Mouse (Mus musculus): ENCODE measurements around the gene Mon2. TPM values are rescaled to one million over a fixed set of nuclear protein-coding genes. Genes with fewer than 3 reads are reported as not detected.

The Mon2 gene
- polyA plus RNA-seq, 1 experiment: 69.0 TPM

DNA sequence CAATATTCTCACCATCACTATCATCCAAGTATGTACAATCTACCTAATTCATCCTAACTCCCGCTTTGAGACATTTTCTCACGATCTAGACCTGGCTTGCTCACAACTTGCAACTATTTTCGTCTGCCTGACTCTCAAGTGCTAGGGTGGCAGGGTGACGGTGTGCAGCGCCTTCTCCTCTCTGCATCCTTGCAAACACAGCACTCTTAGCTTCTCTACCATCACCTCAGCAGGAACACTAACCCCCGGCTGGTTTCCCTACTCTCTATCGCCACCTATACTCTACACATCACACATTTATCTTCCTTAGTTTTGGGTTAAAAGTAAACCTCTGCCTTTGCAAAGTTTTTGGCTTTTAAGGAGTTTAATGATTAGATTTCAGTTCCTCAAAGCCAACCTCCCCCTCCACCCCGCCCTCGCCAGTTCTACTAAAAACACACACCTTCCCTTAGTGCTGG is 88.6 kb downstream of the Mon2 start:
- TF ChIP-seq CTCF (IDR thresholded peaks at IDR 0.05; ENCODE audit: insufficient read depth, low read length) (0 out of 2 replicates have a peak, but pooled peaks have one; percentile 19), POLR2A (IDR thresholded peaks at IDR 0.05; ENCODE audit: borderline replicate concordance, extremely low read depth, low read depth, low read length) (no peak)
- no peak overlapping the region for H3K4me3 ChIP-seq (replicated peaks; ENCODE audit: extremely low read depth, low read depth, low read length)
- 12% methylated on average over 9 of the region's 9 CpGs for WGBS
- DNase-seq: peak; percentile 25
- peaks cover 23% of the 10 kb centered on the region for H3K4me1 ChIP-seq (ENCODE audit: control insufficient read depth, insufficient read depth, low read length)

- WGBS: 6% methylated on average over 54 of the region's 54 CpGs
- TF ChIP-seq POLR2A (IDR thresholded peaks at IDR 0.05; ENCODE audit: borderline replicate concordance, extremely low read depth, low read depth, low read length): 0 out of 2 replicates have a peak, but pooled peaks have one; percentile 3
- no peak for TF ChIP-seq CTCF (IDR thresholded peaks at IDR 0.05; ENCODE audit: insufficient read depth, low read length)
- DNase-seq: peak; percentile 73
- peaks cover 21% of the 10 kb centered on the region for H3K4me1 ChIP-seq (ENCODE audit: control insufficient read depth, insufficient read depth, low read length)
- H3K4me3 ChIP-seq (replicated peaks; ENCODE audit: extremely low read depth, low read depth, low read length): peak overlapping the region; percentile 61
These were observed 89.7 kb downstream of the Mon2 start for GRCm38 (mm10) chr10:122986320-122987225.

GRCm38 (mm10) chr10:122985515-122986319 is 90.6 kb downstream of the Mon2 start:
- Histone ChIP-seq H3K4me1 (ENCODE audit: control insufficient read depth, insufficient read depth, low read length) (peaks cover 18% of the 10 kb centered on the region), H3K4me3 (replicated peaks; ENCODE audit: extremely low read depth, low read depth, low read length) (peak overlapping the region; percentile 100)
- TF ChIP-seq CTCF (IDR thresholded peaks at IDR 0.05; ENCODE audit: insufficient read depth, low read length) (no peak), POLR2A (IDR thresholded peaks at IDR 0.05; ENCODE audit: borderline replicate concordance, extremely low read depth, low read depth, low read length) (peak; percentile 85)
- 1% methylated on average over 81 of the region's 115 CpGs for WGBS
- DNase-seq: peak; percentile 84

DNA sequence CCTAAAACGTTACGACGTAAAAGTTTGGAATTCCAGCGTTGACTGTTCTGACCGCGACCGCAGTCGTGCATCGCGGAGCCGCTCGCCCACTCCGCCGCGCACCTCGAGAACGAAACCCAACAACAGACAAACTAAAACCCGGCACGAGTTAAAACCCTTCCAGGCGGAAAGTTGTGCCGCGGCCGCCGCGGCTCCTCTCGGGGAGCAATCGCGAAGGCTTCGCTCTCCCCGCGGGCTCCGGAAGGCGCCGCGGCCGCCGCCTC is 91.1 kb downstream of the Mon2 start:
- WGBS: under 1% methylated on average over 36 of the region's 37 CpGs
- H3K4me3 ChIP-seq (replicated peaks; ENCODE audit: extremely low read depth, low read depth, low read length): peak overlapping the region; percentile 100
- no peak for DNase-seq
- TF ChIP-seq POLR2A (IDR thresholded peaks at IDR 0.05; ENCODE audit: borderline replicate concordance, extremely low read depth, low read depth, low read length) (no peak), CTCF (IDR thresholded peaks at IDR 0.05; ENCODE audit: insufficient read depth, low read length) (no peak)
- peaks cover 15% of the 10 kb centered on the region for H3K4me1 ChIP-seq (ENCODE audit: control insufficient read depth, insufficient read depth, low read length)

GRCm38 (mm10) chr10:122984531-122985251 is 91.6 kb downstream of the Mon2 start:
- peaks cover 15% of the 10 kb centered on the region for H3K4me1 ChIP-seq (ENCODE audit: control insufficient read depth, insufficient read depth, low read length)
- under 1% methylated on average over 10 of the region's 10 CpGs for WGBS
- no peak for TF ChIP-seq CTCF (IDR thresholded peaks at IDR 0.05; ENCODE audit: insufficient read depth, low read length)
- no peak for TF ChIP-seq POLR2A (IDR thresholded peaks at IDR 0.05; ENCODE audit: borderline replicate concordance, extremely low read depth, low read depth, low read length)
- H3K4me3 ChIP-seq (replicated peaks; ENCODE audit: extremely low read depth, low read depth, low read length): peak overlapping the region; percentile 100
- no peak for DNase-seq

GRCm38 (mm10) chr10:122983579-122984530 is 92.5 kb downstream of the Mon2 start:
- no peak for TF ChIP-seq POLR2A (IDR thresholded peaks at IDR 0.05; ENCODE audit: borderline replicate concordance, extremely low read depth, low read depth, low read length)
- TF ChIP-seq CTCF (IDR thresholded peaks at IDR 0.05; ENCODE audit: insufficient read depth, low read length): no peak
- Histone ChIP-seq H3K4me1 (ENCODE audit: control insufficient read depth, insufficient read depth, low read length) (peaks cover 15% of the 10 kb centered on the region), H3K4me3 (replicated peaks; ENCODE audit: extremely low read depth, low read depth, low read length) (peak overlapping the region; percentile 57)
- no peak for DNase-seq
- WGBS: 26% methylated on average over 10 of the region's 10 CpGs

- no peak overlapping the region for H3K4me3 ChIP-seq (replicated peaks; ENCODE audit: extremely low read depth, low read depth, low read length)
- 29% methylated on average over 11 of the region's 11 CpGs for WGBS
- TF ChIP-seq POLR2A (IDR thresholded peaks at IDR 0.05; ENCODE audit: borderline replicate concordance, extremely low read depth, low read depth, low read length) (no peak), CTCF (IDR thresholded peaks at IDR 0.05; ENCODE audit: insufficient read depth, low read length) (no peak)
- no peak for DNase-seq
- peaks cover 15% of the 10 kb centered on the region for H3K4me1 ChIP-seq (ENCODE audit: control insufficient read depth, insufficient read depth, low read length)
These were observed 93.3 kb downstream of the Mon2 start for GRCm38 (mm10) chr10:122982909-122983578.

DNA sequence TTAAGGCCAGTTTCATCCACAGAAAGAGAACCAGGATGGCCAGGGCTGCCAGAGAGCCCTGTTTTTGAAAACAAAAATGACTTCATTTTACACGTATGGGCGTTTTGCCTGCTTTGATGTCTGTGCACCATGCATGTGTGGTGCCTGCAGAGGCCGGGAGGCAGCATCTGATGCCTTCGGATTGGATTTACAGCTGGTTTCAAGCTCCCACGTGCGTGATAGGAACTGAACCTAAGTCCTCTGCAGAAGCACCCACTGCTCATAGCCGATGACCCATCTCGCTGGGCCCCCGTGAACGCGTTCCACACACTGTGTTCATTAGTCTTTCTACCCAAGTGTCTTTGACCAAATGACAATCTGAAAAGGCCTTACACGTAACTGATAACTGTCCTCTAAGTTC is 96.2 kb downstream of the Mon2 start:
- Histone ChIP-seq H3K4me3 (replicated peaks; ENCODE audit: extremely low read depth, low read depth, low read length) (no peak overlapping the region), H3K4me1 (ENCODE audit: control insufficient read depth, insufficient read depth, low read length) (peaks cover 18% of the 10 kb centered on the region)
- no peak for DNase-seq
- WGBS: 94% methylated on average over 12 of the region's 12 CpGs
- TF ChIP-seq CTCF (IDR thresholded peaks at IDR 0.05; ENCODE audit: insufficient read depth, low read length): no peak
- TF ChIP-seq POLR2A (IDR thresholded peaks at IDR 0.05; ENCODE audit: borderline replicate concordance, extremely low read depth, low read depth, low read length): no peak
